Mouse (Mus musculus): Measurements from ENCODE around the gene Mymk. TPM values are rescaled to one million over a fixed set of nuclear protein-coding genes. Genes with fewer than 3 reads are reported as not detected.
A peak's percentile ranks its signal among the peaks of the same experiment; 100 is the strongest.

Mymk gene
- polyA plus RNA-seq, 1 experiment from 2014 or later, result 0.54 TPM

- no peaks in the 10 kb centered on the region for H3K27me3 ChIP-seq (ENCODE audit: control insufficient read depth, insufficient read depth, low read length)
- ATAC-seq (ENCODE audit: low FRiP score, low TSS enrichment), result no peak
- no peak overlapping the region for H3K27ac ChIP-seq (ENCODE audit: low read depth, low read length)
- H3K4me1 ChIP-seq (ENCODE audit: control insufficient read depth, insufficient read depth, low read length), result peaks cover 8% of the 10 kb centered on the region
- no peaks in the 10 kb centered on the region for H3K9me3 ChIP-seq (ENCODE audit: control insufficient read depth, low read length)
- no peak overlapping the region for H3K4me2 ChIP-seq (replicated peaks; ENCODE audit: low read depth, low read length)
- no peak overlapping the region for H3K4me3 ChIP-seq (ENCODE audit: low read length)
- 33% methylated on average over 4 of the region's 4 CpGs for WGBS
- H3K9ac ChIP-seq (ENCODE audit: low read depth, low read length), result no peak overlapping the region
- H3K36me3 ChIP-seq (ENCODE audit: control insufficient read depth, insufficient read depth, low read length), result no peaks in the 10 kb centered on the region
These were observed 13.7 kb downstream of the Mymk start for GRCm38 (mm10) chr2:27058251-27058650.

- H3K27ac ChIP-seq (ENCODE audit: low read depth, low read length), result no peak overlapping the region
- no peak overlapping the region for H3K4me3 ChIP-seq (ENCODE audit: low read length)
- ATAC-seq (ENCODE audit: low FRiP score, low TSS enrichment), result no peak
- no peaks in the 10 kb centered on the region for H3K4me1 ChIP-seq (ENCODE audit: control insufficient read depth, insufficient read depth, low read length)
- H3K27me3 ChIP-seq (ENCODE audit: control insufficient read depth, insufficient read depth, low read length), result no peaks in the 10 kb centered on the region
- H3K36me3 ChIP-seq (ENCODE audit: control insufficient read depth, insufficient read depth, low read length), result no peaks in the 10 kb centered on the region
- no peak overlapping the region for H3K9ac ChIP-seq (ENCODE audit: low read depth, low read length)
- H3K4me2 ChIP-seq (replicated peaks; ENCODE audit: low read depth, low read length), result no peak overlapping the region
- 67% methylated on average over 6 of the region's 6 CpGs for WGBS
- H3K9me3 ChIP-seq (ENCODE audit: control insufficient read depth, low read length), result no peaks in the 10 kb centered on the region
These were observed 22.6 kb downstream of the Mymk start for GRCm38 (mm10) chr2:27049408-27049807.

- Histone ChIP-seq H3K36me3 (ENCODE audit: control insufficient read depth, insufficient read depth, low read length) (no peaks in the 10 kb centered on the region), H3K27ac (ENCODE audit: low read depth, low read length) (no peak overlapping the region), H3K27me3 (ENCODE audit: control insufficient read depth, insufficient read depth, low read length) (no peaks in the 10 kb centered on the region), H3K9ac (ENCODE audit: low read depth, low read length) (no peak overlapping the region), H3K4me2 (replicated peaks; ENCODE audit: low read depth, low read length) (no peak overlapping the region), H3K9me3 (ENCODE audit: control insufficient read depth, low read length) (no peaks in the 10 kb centered on the region), H3K4me1 (ENCODE audit: control insufficient read depth, insufficient read depth, low read length) (no peaks in the 10 kb centered on the region), H3K4me3 (ENCODE audit: low read length) (no peak overlapping the region)
- ATAC-seq (ENCODE audit: low FRiP score, low TSS enrichment), result 0 out of 2 replicates have a peak, but pooled peaks have one; percentile 51
- WGBS, result 55% methylated on average over 8 of the region's 8 CpGs
These were observed 25.8 kb downstream of the Mymk start for GRCm38 (mm10) chr2:27045979-27046770.

- WGBS, result 82% methylated on average over 3 of the region's 3 CpGs
- Histone ChIP-seq H3K4me2 (replicated peaks; ENCODE audit: low read depth, low read length) (no peak overlapping the region), H3K4me1 (ENCODE audit: control insufficient read depth, insufficient read depth, low read length) (no peaks in the 10 kb centered on the region), H3K4me3 (ENCODE audit: low read length) (no peak overlapping the region), H3K9ac (ENCODE audit: low read depth, low read length) (no peak overlapping the region), H3K9me3 (ENCODE audit: control insufficient read depth, low read length) (no peaks in the 10 kb centered on the region), H3K27ac (ENCODE audit: low read depth, low read length) (no peak overlapping the region), H3K36me3 (ENCODE audit: control insufficient read depth, insufficient read depth, low read length) (no peaks in the 10 kb centered on the region), H3K27me3 (ENCODE audit: control insufficient read depth, insufficient read depth, low read length) (no peaks in the 10 kb centered on the region)
- ATAC-seq (ENCODE audit: low FRiP score, low TSS enrichment), result no peak
These were observed 27.3 kb downstream of the Mymk start for GRCm38 (mm10) chr2:27044641-27045040.

GRCm38 (mm10) chr2:27044166-27044565, 27.8 kb downstream of the Mymk start:
- Histone ChIP-seq H3K4me2 (replicated peaks; ENCODE audit: low read depth, low read length) (no peak overlapping the region), H3K9me3 (ENCODE audit: control insufficient read depth, low read length) (no peaks in the 10 kb centered on the region), H3K4me1 (ENCODE audit: control insufficient read depth, insufficient read depth, low read length) (no peaks in the 10 kb centered on the region), H3K27ac (ENCODE audit: low read depth, low read length) (no peak overlapping the region), H3K4me3 (ENCODE audit: low read length) (no peak overlapping the region), H3K27me3 (ENCODE audit: control insufficient read depth, insufficient read depth, low read length) (no peaks in the 10 kb centered on the region), H3K9ac (ENCODE audit: low read depth, low read length) (no peak overlapping the region), H3K36me3 (ENCODE audit: control insufficient read depth, insufficient read depth, low read length) (no peaks in the 10 kb centered on the region)
- no peak for ATAC-seq (ENCODE audit: low FRiP score, low TSS enrichment)
- 79% methylated on average over 4 of the region's 4 CpGs for WGBS

GRCm38 (mm10) chr2:27043461-27043860, 28.5 kb downstream of the Mymk start:
- Histone ChIP-seq H3K36me3 (ENCODE audit: control insufficient read depth, insufficient read depth, low read length) (no peaks in the 10 kb centered on the region), H3K9ac (ENCODE audit: low read depth, low read length) (no peak overlapping the region), H3K4me3 (ENCODE audit: low read length) (no peak overlapping the region), H3K27ac (ENCODE audit: low read depth, low read length) (no peak overlapping the region), H3K4me2 (replicated peaks; ENCODE audit: low read depth, low read length) (no peak overlapping the region), H3K27me3 (ENCODE audit: control insufficient read depth, insufficient read depth, low read length) (no peaks in the 10 kb centered on the region), H3K9me3 (ENCODE audit: control insufficient read depth, low read length) (no peaks in the 10 kb centered on the region), H3K4me1 (ENCODE audit: control insufficient read depth, insufficient read depth, low read length) (no peaks in the 10 kb centered on the region)
- 12% methylated on average over 3 of the region's 3 CpGs for WGBS
- ATAC-seq (ENCODE audit: low FRiP score, low TSS enrichment), result peak; percentile 84; the same call in 1 of the 2 replicates

GRCm38 (mm10) chr2:27042131-27042844, 29.7 kb downstream of the Mymk start:
- Histone ChIP-seq H3K4me1 (ENCODE audit: control insufficient read depth, insufficient read depth, low read length) (no peaks in the 10 kb centered on the region), H3K27me3 (ENCODE audit: control insufficient read depth, insufficient read depth, low read length) (no peaks in the 10 kb centered on the region), H3K9me3 (ENCODE audit: control insufficient read depth, low read length) (no peaks in the 10 kb centered on the region), H3K4me3 (ENCODE audit: low read length) (no peak overlapping the region), H3K36me3 (ENCODE audit: control insufficient read depth, insufficient read depth, low read length) (no peaks in the 10 kb centered on the region), H3K27ac (ENCODE audit: low read depth, low read length) (no peak overlapping the region), H3K4me2 (replicated peaks; ENCODE audit: low read depth, low read length) (no peak overlapping the region), H3K9ac (ENCODE audit: low read depth, low read length) (no peak overlapping the region)
- 69% methylated on average over 8 of the region's 8 CpGs for WGBS
- ATAC-seq (ENCODE audit: low FRiP score, low TSS enrichment), result no peak

GRCm38 (mm10) chr2:27039286-27039685, 32.7 kb downstream of the Mymk start:
- Histone ChIP-seq H3K27ac (ENCODE audit: low read depth, low read length) (no peak overlapping the region), H3K4me1 (ENCODE audit: control insufficient read depth, insufficient read depth, low read length) (no peaks in the 10 kb centered on the region), H3K36me3 (ENCODE audit: control insufficient read depth, insufficient read depth, low read length) (no peaks in the 10 kb centered on the region), H3K9me3 (ENCODE audit: control insufficient read depth, low read length) (no peaks in the 10 kb centered on the region), H3K27me3 (ENCODE audit: control insufficient read depth, insufficient read depth, low read length) (no peaks in the 10 kb centered on the region), H3K9ac (ENCODE audit: low read depth, low read length) (no peak overlapping the region), H3K4me3 (ENCODE audit: low read length) (no peak overlapping the region), H3K4me2 (replicated peaks; ENCODE audit: low read depth, low read length) (no peak overlapping the region)
- ATAC-seq (ENCODE audit: low FRiP score, low TSS enrichment), result no peak; the same call in 1 of the 2 replicates
- WGBS, result 6% methylated on average over 1 of the region's 1 CpGs

GRCm38 (mm10) chr2:27038596-27038995, 33.4 kb downstream of the Mymk start:
- H3K4me1 ChIP-seq (ENCODE audit: control insufficient read depth, insufficient read depth, low read length), result no peaks in the 10 kb centered on the region
- WGBS, result 3% methylated on average over 3 of the region's 3 CpGs
- no peaks in the 10 kb centered on the region for H3K9me3 ChIP-seq (ENCODE audit: control insufficient read depth, low read length)
- H3K4me2 ChIP-seq (replicated peaks; ENCODE audit: low read depth, low read length), result no peak overlapping the region
- no peak overlapping the region for H3K27ac ChIP-seq (ENCODE audit: low read depth, low read length)
- no peak overlapping the region for H3K9ac ChIP-seq (ENCODE audit: low read depth, low read length)
- no peaks in the 10 kb centered on the region for H3K36me3 ChIP-seq (ENCODE audit: control insufficient read depth, insufficient read depth, low read length)
- H3K4me3 ChIP-seq (ENCODE audit: low read length), result no peak overlapping the region
- H3K27me3 ChIP-seq (ENCODE audit: control insufficient read depth, insufficient read depth, low read length), result no peaks in the 10 kb centered on the region
- ATAC-seq (ENCODE audit: low FRiP score, low TSS enrichment), result peak; percentile 38; the same call in 1 of the 2 replicates
